In the genomic region with DNA sequence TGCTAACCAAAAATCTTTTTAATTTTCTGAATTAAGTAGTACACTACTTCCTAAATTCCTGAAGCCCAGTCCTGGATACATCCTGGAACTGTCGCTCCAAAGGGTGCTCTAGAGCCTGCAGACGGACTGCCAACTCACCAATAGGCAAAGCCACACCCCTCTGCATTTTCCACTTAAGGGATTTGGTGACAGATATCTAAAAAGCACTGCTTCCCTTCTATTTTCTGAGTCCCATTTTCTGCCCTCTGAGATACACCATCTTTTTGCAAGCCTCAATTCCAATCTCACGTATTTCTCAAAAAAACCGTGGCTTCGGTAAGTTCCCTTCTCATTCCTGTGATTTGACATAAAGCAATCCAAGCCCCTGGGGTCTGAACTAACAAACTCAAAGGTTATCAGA, we compare ENCODE assay signal across 8 mouse cellular contexts. TPM values are rescaled to one million over a fixed set of nuclear protein-coding genes. Genes with fewer than 3 reads are reported as not detected.
DNase-seq lines count a peak whose midpoint lies in the region; ATAC-seq lines count a peak whose summit lies in the region.

No protein-coding gene starts in this region.

- H3K27me3 ChIP-seq in erythroblast, embryonic 14.5 days (ENCODE audit: control insufficient read depth) = peaks cover 9% of the 10 kb centered on the region
- H3K27me3 ChIP-seq in limb, embryonic 15.5 days = no peaks in the 10 kb centered on the region
- H3K27me3 ChIP-seq in midbrain, embryonic 16.5 days (ENCODE audit: control insufficient read depth, insufficient read depth, low read depth, low read length) = no peaks in the 10 kb centered on the region

- H3K27ac ChIP-seq in limb, embryonic 15.5 days = peak overlapping the region; percentile 88
- H3K27ac ChIP-seq in midbrain, embryonic 16.5 days (ENCODE audit: low read length) = peak overlapping the region; percentile 90

- peak overlapping the region; percentile 81 for H3K9ac ChIP-seq in limb, embryonic 15.5 days
- peak overlapping the region; percentile 80 for H3K9ac ChIP-seq in midbrain, embryonic 16.5 days (ENCODE audit: low read depth, low read length)

- no peak for ATAC-seq in limb, embryonic 15.5 days (ENCODE audit: insufficient number of reproducible peaks, low FRiP score, low TSS enrichment, low read depth)
- no peak for ATAC-seq in midbrain, embryonic 16.5 days

- no peaks in the 10 kb centered on the region for H3K9me3 ChIP-seq in erythroblast, embryonic 14.5 days (ENCODE audit: control insufficient read depth, low read length)
- H3K9me3 ChIP-seq in limb, embryonic 15.5 days = no peaks in the 10 kb centered on the region
- no peaks in the 10 kb centered on the region for H3K9me3 ChIP-seq in midbrain, embryonic 16.5 days (replicated peaks; ENCODE audit: control insufficient read depth, low read length, poor library complexity, severe bottlenecking)

- H3K4me3 ChIP-seq in erythroblast, embryonic 14.5 days (replicated peaks) = peak overlapping the region; percentile 93
- H3K4me3 ChIP-seq in limb, embryonic 15.5 days = peak overlapping the region; percentile 66
- H3K4me3 ChIP-seq in midbrain, embryonic 16.5 days (ENCODE audit: low read depth, low read length) = peak overlapping the region; percentile 86

- 0% methylated on average over 5 of the region's 5 CpGs for WGBS in limb, embryonic 15.5 days
- 0% methylated on average over 5 of the region's 5 CpGs for WGBS in midbrain, embryonic 16.5 days

- peak overlapping the region; percentile 53 for H3K4me2 ChIP-seq in limb, embryonic 15.5 days
- H3K4me2 ChIP-seq in midbrain, embryonic 16.5 days (ENCODE audit: low read length) = peak overlapping the region; percentile 83

- peaks cover 24% of the 10 kb centered on the region for H3K4me1 ChIP-seq in erythroblast, embryonic 14.5 days (ENCODE audit: control insufficient read depth)
- H3K4me1 ChIP-seq in limb, embryonic 15.5 days = peaks cover 14% of the 10 kb centered on the region
- H3K4me1 ChIP-seq in midbrain, embryonic 16.5 days (ENCODE audit: control insufficient read depth, insufficient read depth, low read length) = peaks cover 20% of the 10 kb centered on the region

- H3K36me3 ChIP-seq in erythroblast, embryonic 14.5 days (ENCODE audit: control insufficient read depth) = peaks cover 10% of the 10 kb centered on the region
- H3K36me3 ChIP-seq in limb, embryonic 15.5 days = peaks cover 5% of the 10 kb centered on the region; the same call in 1 of the 2 replicates
- H3K36me3 ChIP-seq in midbrain, embryonic 16.5 days (ENCODE audit: control insufficient read depth, insufficient read depth, low read length) = no peaks in the 10 kb centered on the region

- DNase-seq in adrenal gland, adult (ENCODE audit: inconsistent age in 2 of 2, low spot score in 1 of 2) = peak; percentile 29 to 77
- no peak for DNase-seq in adrenal gland, adult 18-20 months (ENCODE audit: low spot score in 2 of 2)
- DNase-seq in 3T3-L1 (ENCODE audit: low read depth, low spot score) = peak; percentile 81
- DNase-seq in ovary, adult 18-20 months (ENCODE audit: low spot score) = no peak
- no peak for DNase-seq in thymus, postnatal 25 days

RNA-seq across cellular contexts. Expression of gene Ostc, which starts 0.7 kb away (rescaled TPM):
- total RNA-seq in adrenal gland, adult 18-20 months (2021) = 10 to 100 TPM; 82.5 to 89.6 TPM
- 1.7 and 2.0 TPM in 2 replicates for polyA plus RNA-seq in erythroblast, embryonic 14.5 days (2012)
- 443 and 460 TPM in 2 replicates for polyA plus RNA-seq in limb, embryonic 15.5 days (2015; fragmentation: Nextera tagmentation; extraction: Ambion mirVana)
- polyA plus RNA-seq in midbrain, embryonic 16.5 days (2015; fragmentation: Nextera tagmentation; extraction: Ambion mirVana) = 192 and 200 TPM in 2 replicates

RNA-seq across cellular contexts. Expression of gene Rpl34, which starts 21.7 kb away (rescaled TPM):
- total RNA-seq in adrenal gland, adult 18-20 months (2021) = 100 to 1,000 TPM; 642 to 733 TPM
- 6.6 and 9.4 TPM in 2 replicates for polyA plus RNA-seq in erythroblast, embryonic 14.5 days (2012)
- polyA plus RNA-seq in limb, embryonic 15.5 days (2015; fragmentation: Nextera tagmentation; extraction: Ambion mirVana) = 695 and 892 TPM in 2 replicates
- 459 and 464 TPM in 2 replicates for polyA plus RNA-seq in midbrain, embryonic 16.5 days (2015; fragmentation: Nextera tagmentation; extraction: Ambion mirVana)

Comparison
In these comparisons a context has a peak if more than half of its experiments do, and no peak if none do; other contexts are left out.
1. DNase-seq: peak in adrenal gland, adult (2 of 2) and 3T3-L1 (single experiment); none in adrenal gland, adult 18-20 months (0 of 2), ovary, adult 18-20 months (single experiment) and thymus, postnatal 25 days (single experiment).
2. RNA of gene Ostc, which starts 0.7 kb away (polyA plus RNA-seq): 443 to 460 TPM in limb, embryonic 15.5 days and 192 to 200 TPM in midbrain, embryonic 16.5 days; 1.7 to 2.0 TPM in erythroblast, embryonic 14.5 days; every median in the first group is over 10 times any median in the second.
3. RNA of gene Rpl34, which starts 21.7 kb away (polyA plus RNA-seq): 695 to 892 TPM in limb, embryonic 15.5 days and 459 to 464 TPM in midbrain, embryonic 16.5 days; 6.6 to 9.4 TPM in erythroblast, embryonic 14.5 days; every median in the first group is over 10 times any median in the second.
4. Peak in every context shown above with its lines, with median percentiles within 50 percentile points of each other: H3K4me3 ChIP-seq.